Comparison of ENCODE assay signal across 34 mouse cellular contexts in the genomic region with DNA sequence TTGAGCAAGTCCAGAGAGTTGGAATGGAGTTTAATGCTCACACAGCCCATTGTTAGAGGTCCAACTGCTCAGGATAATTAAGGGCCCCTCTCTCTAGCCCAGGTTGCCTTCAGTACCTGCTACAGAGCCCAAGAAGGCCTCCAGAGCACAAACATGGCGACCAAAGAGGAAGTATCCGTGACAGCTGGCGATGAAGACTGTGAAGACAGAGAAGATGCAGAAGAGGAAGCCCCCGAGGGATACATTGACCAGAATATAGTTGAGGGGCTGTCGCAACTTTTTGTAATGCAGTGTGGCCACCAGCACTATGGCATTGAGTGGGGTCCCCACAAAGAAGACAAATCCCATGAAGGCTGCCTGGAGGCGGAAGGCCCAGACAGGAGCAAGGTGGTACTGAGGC. TPM values are rescaled to one million over a fixed set of nuclear protein-coding genes. Genes with fewer than 3 reads are reported as not detected.
"Had no signal": no experiment of that assay in that cellular context is flagged by ENCODE, and none has a peak within 500 bp of the region (broad histone marks: within the 10 kb centered on the region; RNA-seq: fewer than 3 reads in every experiment).

No protein-coding gene starts in this region.

- H3K27ac ChIP-seq: limb, embryonic 10.5 days; limb, embryonic 12.5 days; limb, embryonic 13.5 days; limb, embryonic 15.5 days; liver, embryonic 12.5 days; liver, embryonic 13.5 days; liver, embryonic 14.5 days; liver, embryonic 15.5 days; lung, embryonic 15.5 days; macrophage; midbrain, embryonic 10.5 days; midbrain, embryonic 12.5 days; midbrain, embryonic 13.5 days; midbrain, embryonic 15.5 days had no signal

- H3K4me1 ChIP-seq: limb, embryonic 10.5 days; limb, embryonic 12.5 days; limb, embryonic 13.5 days; limb, embryonic 15.5 days; liver, embryonic 15.5 days; lung, embryonic 15.5 days; megakaryocyte, embryonic 14.5 days; midbrain, embryonic 12.5 days; midbrain, embryonic 15.5 days had no signal

- H3K4me2 ChIP-seq: limb, embryonic 12.5 days; limb, embryonic 13.5 days; limb, embryonic 15.5 days; liver, embryonic 11.5 days; liver, embryonic 12.5 days; liver, embryonic 13.5 days; liver, embryonic 15.5 days; lung, embryonic 14.5 days; lung, embryonic 15.5 days; midbrain, embryonic 11.5 days; midbrain, embryonic 12.5 days; midbrain, embryonic 13.5 days; midbrain, embryonic 15.5 days had no signal

- ATAC-seq: liver, embryonic 12.5 days; liver, postnatal 0 days; lung, postnatal 0 days; midbrain, embryonic 13.5 days; midbrain, embryonic 15.5 days; midbrain, embryonic 16.5 days had no signal

- DNase-seq: left cerebral cortex, postnatal 4 days; liver; liver, embryonic 13.5 days; liver, postnatal 0 days; lung, adult 18-20 months; lung, adult 2 months; lung, embryonic 14.5 days; lung, postnatal 10 days; lung, postnatal 14 days; lung, postnatal 36 days; lung, postnatal 4 days; midbrain, embryonic 14.5 days had no signal

- H3K27me3 ChIP-seq: limb, embryonic 12.5 days; limb, embryonic 13.5 days; limb, embryonic 15.5 days; liver, embryonic 12.5 days; liver, embryonic 13.5 days; liver, embryonic 15.5 days; lung, embryonic 15.5 days; midbrain, embryonic 12.5 days; midbrain, embryonic 13.5 days; midbrain, embryonic 15.5 days had no signal

- H3K4me3 ChIP-seq: limb, embryonic 10.5 days; limb, embryonic 12.5 days; limb, embryonic 13.5 days; limb, embryonic 15.5 days; liver, embryonic 12.5 days; liver, embryonic 13.5 days; liver, embryonic 15.5 days; lung, embryonic 15.5 days; megakaryocyte, embryonic 14.5 days; midbrain, embryonic 10.5 days; midbrain, embryonic 12.5 days; midbrain, embryonic 13.5 days; midbrain, embryonic 15.5 days; myocyte had no signal

- H3K9ac ChIP-seq: limb, embryonic 12.5 days; limb, embryonic 13.5 days; limb, embryonic 15.5 days; liver, embryonic 12.5 days; liver, embryonic 13.5 days; liver, embryonic 14.5 days; liver, embryonic 15.5 days; liver, postnatal 0 days; lung, embryonic 14.5 days; lung, embryonic 15.5 days; midbrain, embryonic 12.5 days; midbrain, embryonic 13.5 days; midbrain, embryonic 15.5 days had no signal

- H3K9me3 ChIP-seq: limb, embryonic 10.5 days; limb, embryonic 12.5 days; limb, embryonic 13.5 days; limb, embryonic 15.5 days; liver, embryonic 12.5 days; liver, embryonic 13.5 days; liver, embryonic 15.5 days; lung, embryonic 15.5 days; megakaryocyte, embryonic 14.5 days; midbrain, embryonic 10.5 days; midbrain, embryonic 12.5 days; midbrain, embryonic 13.5 days; midbrain, embryonic 15.5 days had no signal

RNA-seq across cellular contexts. Expression of a gene that starts 8.3 kb away (rescaled TPM):
- total RNA-seq: megakaryocyte, adult 5-6 weeks; megakaryocyte-erythroid progenitor cell, adult 5-6 weeks; monocyte, adult 5-6 weeks had no signal
- polyA plus RNA-seq: liver, embryonic 13.5 days; macrophage had no signal

RNA-seq across cellular contexts. Expression of a gene that starts 16.2 kb away (rescaled TPM):
- total RNA-seq: megakaryocyte-erythroid progenitor cell, adult 5-6 weeks had no signal
- polyA plus RNA-seq: macrophage had no signal

RNA-seq across cellular contexts. Expression of a gene that starts 53.1 kb away (rescaled TPM):
- total RNA-seq: megakaryocyte, adult 5-6 weeks; megakaryocyte-erythroid progenitor cell, adult 5-6 weeks; monocyte, adult 5-6 weeks had no signal
- polyA plus RNA-seq: macrophage had no signal
